Mouse (Mus musculus): ENCODE data around the gene C87436.

C87436 gene

DNA sequence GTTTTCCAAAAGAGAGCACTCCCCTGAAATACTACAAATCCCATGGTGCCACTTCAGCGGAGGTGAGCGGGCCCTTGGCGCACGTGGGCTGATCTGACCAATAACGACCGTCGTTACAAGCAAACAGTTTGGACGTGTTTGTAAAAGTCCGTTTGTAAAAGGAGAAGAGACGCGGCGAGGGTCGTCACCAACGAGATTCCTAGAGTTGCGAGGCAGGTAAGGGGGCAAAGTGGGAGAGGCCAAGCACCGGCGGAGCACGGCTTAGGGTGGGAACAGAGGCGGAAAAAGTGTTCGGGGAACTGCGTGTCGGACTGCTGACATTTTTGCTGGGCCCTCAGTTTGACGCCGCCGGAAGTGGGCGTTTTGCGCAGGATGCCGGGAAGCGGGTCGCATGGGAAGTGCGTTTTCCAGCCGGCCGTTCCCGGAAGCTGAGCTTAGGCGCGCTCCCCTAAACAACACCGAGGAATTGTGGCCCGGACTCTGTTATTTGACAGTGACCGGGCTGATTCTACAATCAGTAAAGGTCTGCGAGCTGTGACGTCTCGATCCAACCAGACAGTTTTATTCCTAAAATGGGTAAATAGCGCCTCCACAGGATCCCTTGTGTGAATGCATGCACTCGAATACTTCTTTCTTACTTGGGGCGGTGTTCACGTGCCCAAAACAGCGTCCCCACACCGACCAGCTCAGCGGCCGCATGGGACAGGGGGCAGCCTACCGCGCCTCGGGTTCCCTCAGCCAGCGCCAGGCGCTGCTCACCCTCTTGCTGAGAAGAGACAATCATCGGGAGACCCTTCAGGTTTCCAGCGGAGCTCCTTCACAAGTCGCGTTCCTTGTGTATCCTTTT, at the start of gene C87436:
C87436 (plus strand) TSS at position 103 of the 847 bp plus-strand sequence.
- peak; percentile 93 for DNase-seq

DNA sequence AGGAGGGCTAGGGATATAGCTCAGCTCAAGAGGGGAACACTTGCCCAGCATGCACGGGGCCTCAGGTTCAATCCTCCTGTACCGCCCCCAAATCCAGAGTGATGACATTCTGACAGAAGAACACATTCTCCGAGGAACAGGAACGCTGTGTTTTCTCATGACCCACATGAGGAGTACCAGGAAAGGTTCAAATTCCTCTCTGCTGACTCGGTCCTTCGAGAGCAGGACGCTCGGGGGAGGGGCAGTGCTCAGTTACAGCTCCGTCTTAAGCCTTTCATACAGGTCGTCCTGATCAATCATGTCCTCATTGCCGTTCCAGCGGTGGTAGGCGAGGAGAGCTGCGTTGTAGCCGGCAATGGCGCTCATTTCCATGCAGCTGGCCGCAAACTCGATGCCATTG, 49.7 kb upstream of the C87436 start:
- DNase-seq = no peak

DNA sequence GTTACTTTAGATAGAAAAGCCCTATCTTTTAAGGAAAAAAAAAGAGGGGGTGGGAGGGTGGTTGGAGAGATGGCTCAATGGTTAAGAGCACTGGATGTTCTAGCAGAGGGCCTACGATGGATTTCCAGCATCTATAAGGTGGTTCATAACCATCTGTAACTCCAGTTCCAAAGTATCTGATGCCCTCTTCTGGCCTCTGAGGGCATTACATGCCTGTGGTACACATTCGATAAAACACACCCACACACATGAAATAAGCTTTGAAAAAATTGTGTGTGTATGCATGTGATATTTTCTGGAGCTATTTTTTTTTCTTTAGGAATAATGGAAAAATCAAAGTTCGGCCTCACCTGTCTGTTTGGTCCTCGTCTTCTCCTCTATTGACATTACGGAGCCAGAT, 46.8 kb upstream of the C87436 start:
- no peak for DNase-seq

DNA sequence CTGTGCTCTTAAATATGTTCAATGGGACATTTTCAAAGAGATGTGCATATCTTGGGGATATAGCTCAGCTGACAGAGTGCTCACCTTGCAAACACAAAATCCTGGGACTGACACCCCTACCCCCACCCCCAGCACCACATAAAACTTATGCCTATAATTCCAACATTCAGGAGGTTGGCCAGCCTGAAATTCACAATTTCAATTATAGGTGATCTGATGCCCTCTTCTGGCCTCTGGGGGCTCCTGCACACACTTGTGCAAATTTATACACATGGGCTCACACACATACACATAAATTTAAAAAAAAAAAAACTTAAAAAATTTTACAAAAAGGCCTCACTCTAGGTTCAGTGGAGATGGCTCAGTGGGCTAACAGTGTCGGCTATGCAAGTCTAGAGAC, 45.0 kb upstream of the C87436 start:
- no peak for DNase-seq

DNA sequence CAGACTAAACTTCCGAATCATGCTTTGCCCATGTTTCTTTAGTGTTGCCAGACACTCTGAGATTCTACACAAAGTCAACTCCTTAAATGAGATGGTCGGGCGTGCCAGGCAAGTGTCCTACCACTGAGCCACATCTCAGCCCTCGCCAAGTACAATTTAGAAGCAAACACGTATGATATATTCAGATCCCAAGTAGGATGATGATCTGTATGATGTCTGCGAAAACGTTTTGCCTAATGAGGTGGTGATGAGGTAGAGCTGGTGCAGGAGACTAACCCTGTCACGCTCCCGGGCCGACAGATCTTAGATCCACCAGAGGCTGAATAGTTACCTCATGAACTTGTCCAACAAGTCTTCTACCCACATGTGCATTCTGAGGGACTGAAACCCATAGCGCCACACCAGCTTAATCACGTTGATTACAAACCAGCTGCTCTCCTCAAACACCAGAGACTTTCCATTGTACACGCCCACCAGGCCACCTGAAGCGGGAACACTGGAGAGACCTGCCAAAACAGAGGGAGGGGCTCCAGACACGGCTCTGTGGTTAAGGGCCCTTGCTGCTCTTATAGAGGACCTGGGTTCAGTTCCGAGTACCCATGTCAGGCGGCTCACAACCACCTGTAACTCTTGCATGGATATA, 44.0 kb upstream of the C87436 start:
- no peak for DNase-seq

DNA sequence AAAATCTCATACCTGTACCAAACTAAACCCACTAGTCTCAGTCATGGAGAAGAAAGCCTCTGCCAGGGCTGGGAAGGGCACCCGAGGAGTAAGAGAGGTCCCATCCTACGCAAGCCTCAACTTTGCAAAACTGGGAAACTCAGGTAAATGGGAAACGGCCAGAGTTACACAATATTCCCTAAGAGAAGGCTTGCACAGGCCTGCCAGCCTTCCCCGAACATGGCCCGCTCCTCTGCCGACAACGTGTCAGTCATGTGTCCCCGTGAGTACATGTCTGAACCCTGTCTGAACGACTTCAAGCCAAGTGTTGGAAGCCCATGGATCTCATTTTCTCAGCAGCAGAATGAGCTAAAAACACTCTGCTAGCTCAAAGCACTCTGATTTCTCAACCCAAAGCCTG, 43.2 kb upstream of the C87436 start:
- DNase-seq = no peak

DNA sequence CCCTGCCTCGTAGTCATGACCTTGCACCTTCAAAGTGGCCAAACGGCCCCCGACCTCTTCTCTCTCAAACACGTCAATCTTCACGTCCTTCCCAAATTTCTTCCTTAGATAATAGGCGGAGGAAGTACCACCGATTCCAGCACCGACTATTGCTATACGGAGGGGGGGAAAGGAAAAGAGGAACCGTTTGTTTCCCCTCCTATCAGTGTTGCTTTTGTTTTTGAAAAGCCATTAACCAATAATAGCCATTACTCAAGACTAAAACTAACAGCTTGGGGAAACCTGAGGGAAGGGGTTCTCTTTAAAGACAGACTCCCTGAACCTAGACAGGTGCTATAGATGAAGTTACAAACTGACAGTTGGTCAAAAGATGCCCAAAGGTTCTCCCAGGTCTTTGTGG, 42.2 kb upstream of the C87436 start:
- no peak for DNase-seq

DNA sequence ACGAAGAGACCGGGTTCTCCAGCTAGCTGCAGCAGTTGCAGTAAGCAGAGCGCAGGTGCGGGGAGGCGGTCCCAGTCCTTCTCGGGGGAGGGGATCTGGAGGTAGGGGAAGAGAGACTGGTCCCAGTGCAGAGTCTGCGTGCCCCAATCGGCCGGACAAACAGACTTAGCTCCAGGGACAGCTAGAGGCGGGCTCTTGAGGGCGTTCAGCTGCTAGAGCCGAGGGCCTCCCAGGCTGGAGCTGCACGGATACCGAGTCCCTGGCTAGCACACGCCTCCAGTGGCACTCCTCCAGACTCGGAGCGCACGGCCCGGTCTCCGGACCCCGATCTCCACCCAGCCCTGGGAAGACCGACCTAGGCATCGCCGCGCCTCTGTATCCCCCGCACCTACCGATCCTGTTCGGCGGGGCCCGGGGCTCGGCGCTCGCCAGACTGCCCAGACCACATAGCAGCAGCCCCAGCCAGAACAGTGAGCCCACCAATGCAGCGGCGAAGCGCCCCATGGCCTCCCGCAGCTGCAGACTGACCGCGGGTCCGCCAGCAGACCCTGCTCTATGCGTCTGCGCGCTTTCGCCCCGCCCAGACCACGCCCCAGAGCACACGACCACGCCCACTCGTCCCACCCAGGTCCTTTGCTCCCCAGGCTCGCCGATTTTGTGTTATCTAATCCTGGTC, 41.5 kb upstream of the C87436 start, which contains the start of gene Pcyox1:
Pcyox1 (minus strand) TSS at position 574 of the 676 bp plus-strand sequence.
- DNase-seq = peak; percentile 88

DNA sequence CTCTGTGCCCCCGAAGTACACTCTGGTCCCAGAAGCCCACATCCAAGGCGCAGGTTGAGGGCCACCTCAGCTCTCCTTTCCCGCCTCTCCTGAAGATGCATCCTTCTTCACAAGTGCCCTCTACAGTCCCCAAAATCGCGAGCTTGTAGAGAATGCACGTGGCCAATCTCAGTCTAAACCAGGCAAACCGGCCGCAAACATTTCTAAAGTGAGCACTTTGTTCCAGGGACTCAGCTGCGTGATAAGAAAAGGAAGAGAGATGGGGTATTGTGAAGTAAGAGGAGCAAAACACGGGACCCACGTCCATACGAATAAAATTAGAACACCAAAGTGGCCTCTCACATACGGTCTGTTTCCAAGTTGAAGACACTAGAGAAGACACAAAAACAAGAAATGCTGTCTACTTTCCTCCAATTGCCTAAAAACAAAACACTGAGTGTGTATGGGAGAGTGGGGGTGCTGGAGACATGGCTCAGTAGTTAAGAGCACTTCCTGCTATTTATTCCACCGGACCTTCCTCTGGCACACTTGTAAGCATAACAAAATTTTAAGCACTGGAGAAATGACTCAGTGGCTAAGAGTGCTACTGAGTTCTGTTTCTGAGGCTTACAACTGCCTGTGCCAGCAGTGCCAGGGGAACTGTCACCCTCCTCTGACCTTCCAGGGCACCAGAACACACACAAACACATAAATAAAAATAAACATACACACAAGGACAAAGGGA, 40.8 kb upstream of the C87436 start:
- no peak for DNase-seq

DNA sequence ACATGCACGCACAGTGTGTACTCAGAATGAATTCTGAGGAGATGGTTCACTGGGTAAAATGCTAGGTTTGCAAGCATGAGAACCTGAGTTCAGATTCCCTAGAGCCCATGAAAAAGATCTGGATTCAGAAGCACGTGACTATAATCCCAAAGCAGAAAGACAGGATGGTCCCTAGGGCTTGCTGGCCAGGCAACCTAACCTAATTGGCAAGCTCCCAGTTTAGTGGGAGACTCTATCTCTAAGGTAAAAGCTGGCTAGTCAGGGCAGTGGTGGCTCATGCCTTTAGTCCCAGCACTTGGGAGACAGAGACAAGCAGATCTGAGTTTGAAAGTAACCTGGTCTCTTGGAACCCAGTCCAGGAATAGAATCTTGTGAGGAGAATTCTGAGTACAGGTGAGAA, 39.2 kb upstream of the C87436 start:
- no peak for DNase-seq

DNA sequence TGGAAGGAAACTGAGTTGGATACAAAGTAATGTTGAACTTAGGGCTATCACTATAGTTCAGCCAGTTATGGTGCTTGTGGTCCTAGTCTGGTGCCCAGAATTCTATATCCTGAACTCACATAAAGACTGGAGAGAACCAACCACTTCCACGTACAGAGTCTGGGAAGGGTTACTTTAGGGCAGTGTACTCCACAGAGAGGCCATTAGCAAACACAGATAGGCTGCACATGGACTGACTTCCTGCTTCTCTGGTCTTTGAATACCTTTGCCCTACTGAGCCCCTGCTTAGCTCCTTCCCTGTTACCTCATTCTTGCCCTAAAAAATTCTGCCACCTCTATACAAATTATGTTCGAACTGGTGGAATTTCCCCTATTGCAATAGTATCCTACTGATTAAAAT, 38.2 kb upstream of the C87436 start:
- no peak for DNase-seq

DNA sequence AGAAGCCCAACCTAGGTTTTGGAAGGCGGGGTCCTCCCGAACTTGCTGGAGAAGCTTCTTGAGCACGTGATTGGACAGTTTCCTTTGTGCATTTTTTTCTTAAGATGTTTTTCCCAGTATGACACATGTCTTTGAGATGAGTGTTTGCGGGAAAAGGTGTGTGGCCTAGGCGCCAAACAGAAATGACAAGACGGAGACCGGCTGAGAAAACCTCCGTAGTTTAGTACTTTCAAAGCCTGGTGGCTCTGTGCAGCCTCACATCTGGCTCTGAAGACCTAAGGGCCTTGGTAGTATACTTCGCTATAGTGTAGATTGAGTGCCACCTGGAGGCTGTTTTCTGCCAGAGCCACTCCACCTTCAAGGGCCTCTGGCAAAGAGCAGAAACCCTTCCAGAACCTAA, 37.2 kb upstream of the C87436 start:
- DNase-seq = peak; percentile 51

DNA sequence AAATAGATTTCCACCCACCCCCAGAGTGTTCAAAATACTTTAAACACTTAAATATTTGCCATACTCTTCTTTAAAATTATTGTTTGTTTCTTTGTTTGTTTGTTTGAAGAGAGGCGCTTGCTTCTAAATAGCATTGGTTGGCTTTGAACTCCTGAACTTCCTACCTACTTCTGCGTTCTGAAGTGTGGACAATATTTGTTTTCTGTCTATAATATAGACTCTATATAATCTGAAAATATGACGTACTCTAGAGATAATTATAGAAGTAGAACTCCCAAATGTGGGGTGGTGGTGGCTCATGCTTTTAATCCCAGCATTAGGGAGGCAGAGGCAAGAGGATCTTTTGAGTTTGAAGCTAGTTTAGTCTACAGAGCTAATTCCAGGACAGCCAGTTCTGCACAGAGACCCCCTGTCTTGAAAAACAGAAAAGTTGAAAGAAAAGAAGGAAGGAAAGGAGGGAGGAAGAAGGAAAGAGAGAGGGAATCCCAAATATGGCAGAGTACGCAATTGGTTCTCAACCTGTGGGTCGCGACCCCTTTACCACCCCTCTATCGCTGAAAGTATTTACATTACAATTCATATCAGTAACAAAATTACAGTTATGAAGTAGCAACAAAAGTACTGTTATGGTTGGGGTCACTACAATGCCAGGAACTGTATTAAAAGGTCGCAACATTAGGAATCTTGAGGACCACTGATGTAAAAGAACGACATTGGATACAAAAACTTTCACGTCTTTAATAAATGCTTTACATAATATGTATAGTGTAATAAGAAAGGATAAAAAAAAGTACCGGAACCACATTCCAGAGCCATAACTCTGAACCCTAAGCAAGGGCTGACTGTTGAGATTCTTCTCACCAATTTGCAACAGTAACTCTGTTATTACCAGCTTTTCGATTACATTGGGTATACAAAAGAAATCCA, 35.2 kb upstream of the C87436 start:
- no peak for DNase-seq

DNA sequence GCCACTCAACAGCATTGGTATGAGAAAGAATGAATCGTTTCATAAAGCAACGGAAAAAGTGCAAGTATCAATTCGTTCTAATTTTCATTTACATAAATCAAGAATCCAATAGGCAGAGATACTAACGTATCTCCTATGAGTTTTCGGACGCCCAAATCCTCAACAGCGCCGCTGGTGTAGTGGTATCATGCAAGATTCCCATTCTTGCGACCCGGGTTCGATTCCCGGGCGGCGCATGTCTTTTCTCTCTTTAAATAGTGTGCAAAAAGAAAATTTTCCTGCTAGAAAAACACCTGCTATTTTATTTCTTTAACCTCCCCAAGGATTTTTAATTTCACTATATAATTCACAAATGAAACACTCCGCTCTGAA, 34.5 kb upstream of the C87436 start:
- no peak for DNase-seq

DNA sequence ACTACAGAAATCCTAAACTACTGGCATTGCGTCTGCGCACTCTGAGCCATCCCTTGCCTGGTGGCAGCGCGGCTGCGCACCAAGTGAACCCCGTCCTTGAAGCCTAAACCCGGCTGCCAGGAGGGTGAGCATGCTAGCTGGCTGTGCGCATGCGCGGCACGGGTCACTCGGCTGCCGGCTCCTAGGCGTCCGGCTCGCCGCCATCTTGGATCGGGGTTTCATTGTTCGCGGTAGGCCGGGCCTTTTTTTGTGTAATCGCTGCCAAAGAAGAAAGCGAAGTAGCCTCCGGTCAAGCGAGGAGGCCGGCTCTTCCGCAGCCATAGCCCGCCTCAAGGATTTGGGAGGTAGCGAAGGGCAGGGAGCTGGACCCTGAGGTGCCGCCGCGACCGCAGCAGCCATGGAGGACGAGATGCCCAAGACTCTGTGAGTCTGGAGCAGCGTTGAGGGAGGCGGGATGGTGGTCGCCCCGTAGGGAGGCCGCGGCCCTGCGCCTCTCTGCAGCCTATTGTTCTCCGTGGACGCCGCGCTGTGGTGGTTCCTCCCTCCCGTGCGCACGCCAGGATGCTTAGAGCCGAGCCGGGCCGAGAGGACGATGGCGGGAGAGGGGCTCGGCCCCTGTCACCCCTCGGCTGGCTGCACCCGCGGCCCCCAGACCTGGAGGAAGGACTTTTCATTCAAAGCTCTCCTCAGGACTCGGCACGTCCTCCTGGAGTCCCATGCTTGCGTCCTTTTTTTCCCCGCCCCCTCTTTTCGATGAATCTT, 33.9 kb upstream of the C87436 start, which contains the start of gene Tia1:
Tia1 (plus strand) TSS at position 120 of the 762 bp plus-strand sequence.
- DNase-seq = peak; percentile 99

DNA sequence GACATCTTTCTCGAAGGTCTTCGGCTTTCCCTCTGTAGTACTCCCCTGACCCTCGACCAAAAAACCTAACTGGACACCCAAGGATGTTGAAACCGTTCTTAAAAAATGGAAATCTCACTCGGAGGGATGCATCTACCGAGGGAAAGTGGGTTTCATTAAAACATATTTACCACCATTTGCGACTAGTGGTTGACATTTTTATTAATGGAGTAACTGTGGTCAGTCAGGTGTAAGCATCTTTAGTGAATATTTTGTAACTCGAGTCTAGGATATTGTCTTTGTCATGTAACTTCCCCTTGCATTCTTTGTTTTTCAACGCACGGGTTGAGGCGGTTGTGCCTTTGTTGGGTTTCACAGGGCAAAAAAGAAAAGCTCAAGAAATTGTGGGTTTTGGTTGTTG, 33.2 kb upstream of the C87436 start:
- no peak for DNase-seq

DNA sequence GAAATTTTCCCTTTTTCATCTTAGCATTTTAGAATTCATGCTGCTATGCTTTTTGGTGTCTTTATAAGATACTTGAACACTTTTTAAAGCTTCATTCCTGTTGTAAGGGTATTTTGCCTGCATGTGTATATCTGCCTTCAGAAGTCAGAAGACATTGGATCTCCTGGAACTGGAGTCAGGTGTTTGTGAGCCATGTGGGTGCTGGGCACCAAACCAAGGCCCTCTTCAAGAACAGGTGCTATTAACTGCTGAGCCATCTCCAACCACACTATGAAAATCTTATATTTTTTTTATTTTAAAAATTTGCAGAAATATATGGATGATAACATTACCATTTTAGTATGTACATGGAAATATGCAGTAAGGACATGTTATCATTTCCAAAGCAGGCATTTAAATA, 31.9 kb upstream of the C87436 start:
- no peak for DNase-seq

DNA sequence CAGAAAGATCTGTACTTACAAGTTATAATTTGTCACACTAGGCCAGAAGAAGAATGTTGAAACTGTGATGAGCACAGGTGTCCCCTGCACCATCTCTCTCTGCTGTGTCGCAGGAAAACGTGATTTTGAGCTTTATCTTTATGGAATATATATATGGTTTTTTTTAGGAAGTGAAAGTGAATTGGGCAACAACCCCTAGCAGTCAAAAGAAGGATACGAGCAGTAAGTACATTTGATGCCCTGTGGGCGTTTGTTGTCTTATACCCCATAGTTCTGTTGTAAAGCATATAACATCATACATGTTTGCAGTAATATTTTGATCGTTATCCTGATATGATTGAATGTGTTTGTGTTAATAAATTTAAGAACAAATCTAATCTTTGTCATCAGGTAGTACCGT, 19.5 kb upstream of the C87436 start:
- DNase-seq = no peak

DNA sequence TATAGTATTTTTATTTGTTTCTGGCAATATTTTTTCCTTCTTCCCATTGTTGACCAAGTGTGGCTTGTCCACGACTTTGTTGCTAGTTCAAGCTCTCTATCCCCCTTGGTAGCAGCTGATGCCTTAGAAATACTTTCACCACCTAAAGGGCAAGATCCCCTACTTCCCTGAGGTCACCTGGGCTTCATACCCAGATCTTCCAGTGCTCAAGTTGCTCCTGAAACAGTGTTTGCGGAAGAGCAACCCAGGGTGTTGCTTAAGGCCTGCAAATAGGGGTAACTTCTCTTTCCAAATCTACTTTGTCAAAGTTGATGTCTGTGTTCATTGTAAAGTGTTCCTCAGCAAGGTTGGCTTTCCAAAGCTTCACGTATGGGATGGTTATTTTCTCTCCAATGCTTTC, 18.9 kb upstream of the C87436 start:
- DNase-seq = no peak

DNA sequence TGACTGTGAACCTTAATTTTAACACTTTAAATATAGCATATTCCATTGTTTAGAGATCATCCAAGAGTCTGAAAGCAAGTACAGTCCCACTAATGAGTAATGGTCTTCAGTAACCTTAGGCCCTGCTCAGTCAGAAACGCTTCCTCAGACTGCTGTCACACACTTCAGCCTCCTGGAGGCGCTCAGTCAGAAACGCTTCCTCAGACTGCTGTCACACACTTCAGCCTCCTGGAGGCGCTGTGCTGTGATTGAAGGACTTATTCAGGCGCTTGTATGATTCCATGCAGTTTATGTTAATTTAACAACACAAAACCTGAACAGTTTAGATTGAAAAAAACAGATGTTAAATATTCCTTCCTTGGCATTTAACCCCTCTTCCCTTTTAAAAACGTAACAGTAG, 17.7 kb upstream of the C87436 start:
- no peak for DNase-seq

DNA sequence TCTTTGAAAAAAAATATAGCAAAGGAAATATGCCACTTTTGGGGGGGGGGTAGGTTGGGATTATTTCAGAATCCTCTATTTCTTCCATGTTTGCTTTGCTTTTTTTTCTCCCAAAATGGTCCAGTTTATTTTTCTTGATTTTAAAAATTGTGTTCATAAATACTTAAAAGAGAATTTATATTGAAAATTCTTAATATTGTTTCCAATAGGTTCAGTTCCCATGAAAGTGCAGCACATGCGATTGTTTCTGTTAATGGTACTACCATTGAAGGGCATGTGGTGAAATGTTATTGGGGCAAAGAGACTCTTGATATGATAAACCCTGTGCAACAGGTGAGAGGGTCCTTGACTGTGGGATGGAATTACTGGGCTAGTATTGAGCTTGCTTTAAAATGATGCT, 11.8 kb upstream of the C87436 start, which contains the start of gene Gm44790:
Gm44790 (plus strand) TSS at position 301 of the 400 bp plus-strand sequence.
- DNase-seq = no peak
